Mouse (Mus musculus) kidney, embryonic 14.5 days (tissue): ENCODE results near the gene Acly. TPM values are rescaled to one million over a fixed set of nuclear protein-coding genes. Genes with fewer than 3 reads are reported as not detected.
A peak's percentile ranks its signal among the peaks of the same experiment; 100 is the strongest.

Experiments used
- ATAC-seq: fragments of 200-750 bp; cut with Nextera tagmentation; 2 replicates; pipeline ENCODE4 v1.8.0; 2017; ENCODE audit warnings: moderate number of reproducible peaks, mild to moderate bottlenecking, moderate TSS enrichment, moderate library complexity; ENCODE audit not compliant: low FRiP score, low TSS enrichment
- H3K27ac ChIP-seq: fragments of 300-500 bp; sonication (generic); 2 replicates; pipeline ENCODE4 v1.5.1; 2014; ENCODE audit warnings: low read depth, mild to moderate bottlenecking, low read length, moderate library complexity, mixed read lengths
- H3K27me3 ChIP-seq: fragments of 300-500 bp; sonication (generic); 2 replicates; pipeline ENCODE4 v1.6.1; 2014; ENCODE audit warnings: mild to moderate bottlenecking, low read length; ENCODE audit not compliant: control insufficient read depth, insufficient read depth
- H3K36me3 ChIP-seq: fragments of 300-500 bp; sonication (generic); 2 replicates; pipeline ENCODE4 v1.6.1; 2014; ENCODE audit warnings: low read length, mixed read lengths; ENCODE audit not compliant: control insufficient read depth, insufficient read depth
- H3K4me1 ChIP-seq: fragments of 300-500 bp; sonication (generic); 2 replicates; pipeline ENCODE4 v1.6.1; 2014; ENCODE audit warnings: low read length, mixed read lengths; ENCODE audit not compliant: control insufficient read depth, insufficient read depth
- H3K4me2 ChIP-seq: fragments of 300-500 bp; sonication (generic); replicated peaks from 2 replicates; pipeline ENCODE4 v1.6.1; 2014; ENCODE audit warnings: low read depth, mild to moderate bottlenecking, low read length
- H3K4me3 ChIP-seq: fragments of 300-500 bp; sonication (generic); 2 replicates; pipeline ENCODE4 v1.5.1; 2014; ENCODE audit warnings: mild to moderate bottlenecking, low read length
- H3K9ac ChIP-seq: fragments of 300-500 bp; sonication (generic); 2 replicates; pipeline ENCODE4 v1.6.1; 2014; ENCODE audit warnings: low read depth, mild to moderate bottlenecking, low read length, moderate library complexity
- H3K9me3 ChIP-seq: fragments of 300-500 bp; sonication (generic); 2 replicates; pipeline ENCODE4 v1.6.1; 2016; ENCODE audit warnings: low read length; ENCODE audit not compliant: control insufficient read depth
- WGBS: fragments of 180-500 bp; shearing (Covaris S2); extraction: QIAGEN DNeasy Blood & Tissue Kit; methylation state at CpG from one replicate; pipeline ENCODE4 v1.1.7; 2014; 5-methylcytosine and 5-hydroxymethylcytosine counted together
- polyA plus RNA-seq: library from polyadenylated mRNA; unstranded; fragments of >200 nt; fragmentation: Nextera tagmentation; extraction: Ambion mirVana; gene quantifications from 2 replicates; pipeline ENCODE4 v1.2.1, GENCODE M21; 2014

The Acly gene
- polyA plus RNA-seq, 1 experiment from 2014 or later, result 158 TPM

DNA sequence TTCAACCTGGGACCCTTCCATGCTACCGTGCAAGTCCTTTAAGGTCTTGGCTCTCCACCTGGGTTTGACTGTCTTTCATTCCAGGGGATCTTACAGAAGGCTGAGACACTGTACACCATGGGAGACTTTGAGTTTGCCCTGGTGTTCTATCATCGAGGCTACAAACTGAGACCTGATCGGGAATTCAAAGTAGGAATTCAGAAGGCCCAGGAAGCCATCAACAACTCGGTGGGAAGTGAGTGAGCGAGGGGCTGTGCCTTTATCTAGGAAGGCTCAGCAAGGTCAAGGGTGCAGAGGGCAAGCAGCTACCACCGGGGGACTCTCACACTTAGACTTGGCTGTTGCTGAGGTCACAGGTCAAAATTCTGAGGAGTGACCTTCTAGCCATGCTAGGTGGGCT lies 22.3 kb upstream of the Acly start:
- no peak for ATAC-seq
- Histone ChIP-seq H3K9me3 (no peaks in the 10 kb centered on the region), H3K4me1 (0 out of 2 replicates have a peak, but pooled peaks cover 7% of the 10 kb centered on the region), H3K4me2 (no peak overlapping the region), H3K27ac (no peak overlapping the region), H3K36me3 (no peaks in the 10 kb centered on the region), H3K9ac (no peak overlapping the region), H3K4me3 (no peak overlapping the region), H3K27me3 (no peaks in the 10 kb centered on the region)
- 74% methylated on average over 6 of the region's 6 CpGs for WGBS

DNA sequence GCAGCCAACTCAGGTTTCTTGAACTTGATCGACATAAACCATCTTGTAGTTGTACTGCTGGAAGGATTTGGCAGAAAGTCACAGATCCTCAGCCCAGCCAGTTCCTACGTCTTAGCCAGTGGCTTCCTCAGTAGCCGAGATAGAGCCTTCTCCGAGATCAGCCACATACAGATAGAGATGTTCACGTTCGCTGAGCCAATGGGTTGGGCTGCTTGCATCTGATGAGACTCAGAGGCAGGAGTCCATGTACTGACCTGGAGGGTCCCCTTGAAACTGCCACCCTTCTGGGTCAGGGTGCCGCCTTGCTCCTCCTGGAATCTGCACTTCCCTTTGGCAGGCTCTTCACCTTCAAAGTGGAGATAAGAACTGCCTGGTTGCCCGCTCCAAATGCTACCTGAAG lies 21.7 kb upstream of the Acly start:
- Histone ChIP-seq H3K4me2 (no peak overlapping the region), H3K27me3 (no peaks in the 10 kb centered on the region), H3K36me3 (no peaks in the 10 kb centered on the region), H3K9ac (no peak overlapping the region), H3K27ac (no peak overlapping the region), H3K9me3 (no peaks in the 10 kb centered on the region), H3K4me3 (no peak overlapping the region), H3K4me1 (0 out of 2 replicates have a peak, but pooled peaks cover 10% of the 10 kb centered on the region)
- ATAC-seq, result no peak
- WGBS, result 82% methylated on average over 8 of the region's 8 CpGs

DNA sequence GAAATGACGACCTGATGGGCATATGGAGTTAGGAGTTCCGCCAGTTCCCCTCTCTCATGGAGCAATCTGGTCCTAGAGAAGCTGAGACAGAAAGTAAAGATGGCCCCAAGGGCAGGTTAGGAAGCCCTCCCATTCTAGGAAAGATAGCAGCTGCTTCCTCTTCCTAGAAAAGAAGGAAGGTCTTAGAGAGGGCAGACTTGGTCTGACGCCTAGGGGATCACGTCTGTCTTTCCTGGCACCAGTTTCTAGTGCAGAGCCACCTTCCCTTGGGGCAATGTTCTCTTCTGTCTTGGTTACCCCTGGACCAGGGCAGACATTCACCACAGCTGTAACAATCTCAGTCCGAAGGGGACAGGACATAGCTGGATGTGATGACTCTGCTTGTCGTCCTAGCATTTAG lies 20.3 kb upstream of the Acly start:
- Histone ChIP-seq H3K9me3 (no peaks in the 10 kb centered on the region), H3K4me3 (no peak overlapping the region), H3K4me2 (no peak overlapping the region), H3K27me3 (no peaks in the 10 kb centered on the region), H3K36me3 (no peaks in the 10 kb centered on the region), H3K27ac (no peak overlapping the region), H3K4me1 (0 out of 2 replicates have a peak, but pooled peaks cover 10% of the 10 kb centered on the region), H3K9ac (no peak overlapping the region)
- no peak for ATAC-seq
- WGBS, result 78% methylated on average over 6 of the region's 6 CpGs

DNA sequence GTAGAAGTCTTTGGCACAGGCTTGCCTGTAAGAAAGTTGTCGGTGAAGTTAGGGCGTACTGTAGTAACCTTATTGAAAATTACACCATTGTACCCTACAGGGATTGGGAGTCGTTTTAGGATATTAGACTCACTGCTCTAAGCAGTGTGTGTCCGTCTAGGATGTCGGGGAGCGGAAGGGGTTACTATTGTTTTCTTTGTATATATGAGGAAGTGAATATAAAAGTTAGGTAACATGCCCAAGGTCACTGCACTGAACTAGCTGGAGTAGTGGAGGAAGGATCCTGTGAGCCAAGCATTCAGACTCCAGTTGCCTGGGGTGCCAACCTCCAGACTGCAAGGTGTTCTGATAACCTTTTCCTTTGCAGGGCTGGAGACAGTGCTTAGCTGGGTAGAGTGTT lies 19.2 kb upstream of the Acly start:
- 87% methylated on average over 6 of the region's 6 CpGs for WGBS
- ATAC-seq, result no peak
- Histone ChIP-seq H3K4me2 (no peak overlapping the region), H3K27ac (no peak overlapping the region), H3K4me3 (no peak overlapping the region), H3K27me3 (no peaks in the 10 kb centered on the region), H3K4me1 (0 out of 2 replicates have a peak, but pooled peaks cover 10% of the 10 kb centered on the region), H3K9ac (no peak overlapping the region), H3K9me3 (no peaks in the 10 kb centered on the region), H3K36me3 (no peaks in the 10 kb centered on the region)

DNA sequence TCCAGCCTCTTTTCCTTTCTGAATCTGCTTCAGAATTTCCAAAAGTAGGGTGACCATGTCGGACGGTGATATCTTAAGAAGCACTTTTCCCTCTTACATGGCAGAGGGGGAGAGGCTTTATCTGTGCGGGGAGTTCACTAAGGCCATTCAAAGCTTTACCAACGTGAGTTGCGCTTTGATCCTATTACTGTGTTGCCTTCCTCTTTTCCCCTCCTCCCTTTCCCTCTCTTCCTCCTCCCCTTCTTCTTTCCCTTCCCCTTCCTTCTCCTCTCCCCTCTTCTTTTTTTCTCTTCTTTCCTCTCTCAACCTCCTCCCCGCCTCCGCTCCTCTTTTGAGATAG lies 17.9 kb upstream of the Acly start:
- H3K9me3 ChIP-seq, result no peaks in the 10 kb centered on the region
- 29% methylated on average over 7 of the region's 7 CpGs for WGBS
- no peak for ATAC-seq
- H3K27me3 ChIP-seq, result no peaks in the 10 kb centered on the region
- peak overlapping the region; percentile 53 for H3K4me2 ChIP-seq
- 0 out of 2 replicates have a peak overlapping the region, but pooled peaks have one; percentile 11 for H3K27ac ChIP-seq
- 0 out of 2 replicates have a peak, but pooled peaks cover 13% of the 10 kb centered on the region for H3K4me1 ChIP-seq
- no peaks in the 10 kb centered on the region for H3K36me3 ChIP-seq
- H3K4me3 ChIP-seq, result peak overlapping the region; percentile 45
- peak overlapping the region; percentile 51 for H3K9ac ChIP-seq

DNA sequence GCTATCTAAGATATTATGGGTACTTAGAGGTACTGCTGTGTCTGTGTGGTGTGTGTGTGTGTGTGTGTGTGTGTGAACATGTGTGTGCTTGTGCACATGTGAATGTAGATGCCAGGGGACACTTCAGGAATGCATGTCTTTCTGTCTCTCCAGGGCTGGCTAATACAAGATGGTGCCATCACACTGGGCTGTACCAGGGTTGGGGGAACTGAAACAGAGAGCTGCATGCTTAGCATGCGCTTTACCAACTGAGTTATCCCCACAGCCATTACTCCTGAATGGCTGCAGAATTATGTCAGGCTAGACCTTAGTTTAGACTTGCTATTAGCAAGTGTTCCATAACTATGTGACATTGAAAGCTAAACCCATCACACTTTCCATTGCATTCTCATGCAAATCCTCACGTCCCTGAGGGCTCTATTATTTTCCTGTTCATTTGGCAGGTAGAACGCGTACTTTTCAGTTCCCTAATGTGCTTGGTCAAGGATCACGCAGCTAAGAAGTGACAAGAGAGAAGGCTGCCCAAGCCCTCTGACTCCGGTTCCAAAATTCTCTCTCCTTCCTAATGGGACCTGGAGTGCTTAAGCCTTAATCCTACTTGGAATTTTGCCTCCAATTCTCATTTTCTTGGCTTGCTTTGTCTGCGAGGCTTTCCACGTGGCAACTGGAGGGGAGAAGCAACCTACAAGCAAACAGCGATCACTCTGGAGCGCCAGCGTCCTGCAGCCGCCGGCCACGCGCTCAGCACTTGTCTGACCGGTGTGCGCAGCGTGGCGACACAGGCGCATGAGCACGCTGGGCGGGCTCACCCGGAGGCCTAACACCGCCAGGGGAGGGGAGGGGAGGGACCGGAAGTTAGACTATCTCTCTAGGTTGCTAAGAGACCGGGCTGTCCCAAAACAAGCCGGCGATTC lies 17.3 kb upstream of the Acly start, which contains the start of gene Ttc25:
Gene Ttc25 (plus strand): TSS at position 776 of the 914 bp plus-strand sequence.
- peak within 1 kb of the TSS; percentile 15; the same call in 1 of the 2 replicates for H3K27ac ChIP-seq

DNA sequence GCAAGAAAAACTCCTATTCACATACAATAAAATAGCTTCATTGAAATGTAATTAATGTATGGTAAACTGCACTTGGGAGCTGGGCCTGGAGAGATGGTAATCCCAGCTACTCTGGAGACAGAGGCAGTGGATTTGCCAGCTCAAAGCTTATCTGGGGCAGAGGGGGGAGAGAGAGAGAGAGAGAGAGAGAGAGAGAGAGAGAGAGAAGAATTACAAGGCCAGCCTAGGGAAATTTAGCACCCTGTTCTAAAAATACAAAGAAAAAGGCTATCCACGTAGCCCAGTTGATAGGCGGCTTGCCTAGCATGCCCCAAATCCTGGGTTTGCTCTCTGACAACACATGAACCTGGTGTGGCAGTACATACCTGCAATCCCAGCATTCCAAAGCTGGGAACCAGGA lies 13.8 kb upstream of the Acly start:
- Histone ChIP-seq H3K4me2 (no peak overlapping the region), H3K27ac (no peak overlapping the region), H3K9me3 (no peaks in the 10 kb centered on the region), H3K27me3 (no peaks in the 10 kb centered on the region), H3K4me1 (0 out of 2 replicates have a peak, but pooled peaks cover 13% of the 10 kb centered on the region), H3K4me3 (no peak overlapping the region), H3K9ac (no peak overlapping the region), H3K36me3 (no peaks in the 10 kb centered on the region)
- ATAC-seq, result no peak
- 91% methylated on average over 2 of the region's 2 CpGs for WGBS

More for the DNA sequence above, 17.3 kb upstream of the Acly start, which contains the start of gene Ttc25:
- 5% methylated on average over 28 of the region's 28 CpGs for WGBS
- Histone ChIP-seq H3K4me2 (peak within 1 kb of the TSS; percentile 53), H3K4me3 (peak within 1 kb of the TSS; percentile 45), H3K36me3 (no peaks in the 10 kb centered on the region), H3K9ac (peak within 1 kb of the TSS; percentile 51), H3K27me3 (no peaks in the 10 kb centered on the region), H3K4me1 (0 out of 2 replicates have a peak, but pooled peaks cover 13% of the 10 kb centered on the region), H3K9me3 (no peaks in the 10 kb centered on the region)
- peak; percentile 98 for ATAC-seq

DNA sequence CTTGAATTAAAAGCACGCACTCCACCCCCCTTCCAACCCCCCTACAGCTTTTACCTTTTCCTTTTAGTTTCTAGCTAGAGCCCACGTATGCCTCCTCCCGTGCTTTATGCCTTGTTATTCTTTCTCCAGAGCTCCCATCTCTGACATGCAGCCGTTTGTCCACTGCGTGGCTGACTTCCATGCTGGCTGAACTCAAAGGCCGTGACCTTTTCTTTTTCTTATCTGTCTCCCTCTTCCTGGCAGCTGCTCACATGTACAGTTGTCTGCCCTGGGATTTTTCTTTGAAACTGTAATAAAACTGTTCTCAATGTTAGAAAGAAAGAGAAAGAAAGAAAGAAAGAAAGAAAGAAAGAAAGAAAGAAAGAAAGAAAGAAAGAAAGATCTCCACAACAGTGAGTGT lies 13.2 kb upstream of the Acly start:
- Histone ChIP-seq H3K27me3 (no peaks in the 10 kb centered on the region), H3K4me3 (no peak overlapping the region), H3K4me2 (no peak overlapping the region), H3K9me3 (no peaks in the 10 kb centered on the region), H3K4me1 (0 out of 2 replicates have a peak, but pooled peaks cover 10% of the 10 kb centered on the region), H3K36me3 (no peaks in the 10 kb centered on the region), H3K27ac (no peak overlapping the region), H3K9ac (no peak overlapping the region)
- no peak for ATAC-seq
- WGBS, result 27% methylated on average over 6 of the region's 6 CpGs

DNA sequence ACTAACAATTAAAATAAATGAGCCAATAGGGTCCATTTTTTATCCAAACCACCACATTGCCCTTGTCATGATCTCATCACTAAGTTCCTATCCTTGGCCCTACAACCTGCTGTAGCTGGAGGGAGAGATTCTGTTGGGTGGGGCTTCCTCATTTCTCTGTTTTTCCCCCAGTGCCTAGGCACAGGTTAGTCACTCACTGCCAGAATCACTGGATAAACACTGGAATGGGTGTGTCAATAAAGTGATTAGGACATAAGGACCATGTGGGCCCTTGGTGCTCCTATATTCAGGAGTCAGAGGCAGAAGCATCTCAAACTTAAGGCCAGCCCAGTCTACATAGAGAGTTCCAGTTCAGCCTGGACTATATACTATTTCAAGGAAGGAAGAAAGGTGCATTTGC lies 8.7 kb upstream of the Acly start:
- 0 out of 2 replicates have a peak, but pooled peaks cover 3% of the 10 kb centered on the region for H3K4me1 ChIP-seq
- H3K36me3 ChIP-seq, result no peaks in the 10 kb centered on the region
- H3K27me3 ChIP-seq, result no peaks in the 10 kb centered on the region
- H3K9me3 ChIP-seq, result no peaks in the 10 kb centered on the region; the same call in 1 of the 2 replicates
- no peak overlapping the region for H3K9ac ChIP-seq
- H3K27ac ChIP-seq, result no peak overlapping the region
- no peak overlapping the region for H3K4me3 ChIP-seq
- ATAC-seq, result no peak
- no peak overlapping the region for H3K4me2 ChIP-seq
